Mouse (Mus musculus) hindbrain, embryonic 11.5 days (tissue): ENCODE measurements at regions not wholly inside any gene's neighbourhood (a gene's known extent, or its start where the extent isn't known, plus 50 kb on each side); places are given as distances from the start of the nearest gene placed in this dataset.
"Not testable (repeated sequence)": the region's sequence is repeated elsewhere in the genome, so short reads cannot be mapped to it uniquely, and the experiment has no call there.

Experiments used
- ATAC-seq: fragments of 200-750 bp; cut with Nextera tagmentation; 2 replicates; pipeline ENCODE4 v1.8.0; 2017; ENCODE audit warnings: mild to moderate bottlenecking, moderate TSS enrichment, moderate library complexity; ENCODE audit not compliant: low FRiP score
- DNase-seq: peaks from one replicate; pipeline ENCODE4 v3.0.0-alpha.2; 2015; ENCODE audit warnings: low spot score
- H3K27ac ChIP-seq: fragments of 300-500 bp; sonication (generic); 2 replicates; pipeline ENCODE4 v1.5.1; 2014; ENCODE audit warnings: mild to moderate bottlenecking, low read depth, low read length
- H3K27me3 ChIP-seq: fragments of 300-500 bp; sonication (generic); 2 replicates; pipeline ENCODE4 v1.6.1; 2014; ENCODE audit warnings: mild to moderate bottlenecking, low read length, moderate library complexity, mixed read lengths; ENCODE audit not compliant: control insufficient read depth, insufficient read depth
- H3K36me3 ChIP-seq: fragments of 300-500 bp; sonication (generic); 2 replicates; pipeline ENCODE4 v1.6.1; 2014; ENCODE audit warnings: mild to moderate bottlenecking, low read length, moderate library complexity, mixed read lengths; ENCODE audit not compliant: control insufficient read depth, insufficient read depth
- H3K4me1 ChIP-seq: fragments of 300-500 bp; sonication (generic); replicated peaks from 2 replicates; pipeline ENCODE4 v1.6.1; 2014; ENCODE audit warnings: low read length, mixed read lengths; ENCODE audit not compliant: control insufficient read depth, insufficient read depth
- H3K4me2 ChIP-seq: fragments of 300-500 bp; sonication (generic); replicated peaks from 2 replicates; pipeline ENCODE4 v1.6.1; 2014; ENCODE audit warnings: mild to moderate bottlenecking, low read depth, low read length
- H3K4me3 ChIP-seq: fragments of 300-500 bp; sonication (generic); 2 replicates; pipeline ENCODE4 v1.5.1; 2014; ENCODE audit warnings: low read depth, low read length
- H3K9ac ChIP-seq: fragments of 300-500 bp; sonication (generic); 2 replicates; pipeline ENCODE4 v1.6.1; 2014; ENCODE audit warnings: low read depth, low read length
- H3K9me3 ChIP-seq: fragments of 300-500 bp; sonication (generic); 2 replicates; pipeline ENCODE4 v1.6.1; 2016; ENCODE audit warnings: low read length; ENCODE audit not compliant: control insufficient read depth
- WGBS: fragments of 180-500 bp; shearing (Covaris S2); extraction: QIAGEN DNeasy Blood & Tissue Kit; methylation state at CpG from one replicate; pipeline ENCODE4 v1.1.7; 2014; 5-methylcytosine and 5-hydroxymethylcytosine counted together

GRCm38 (mm10) chr7:73075391-73075790, 299.9 kb upstream of the Rgma start:
- H3K4me2 ChIP-seq, DNase-seq, ATAC-seq, H3K4me1 ChIP-seq, H3K36me3 ChIP-seq, H3K9ac ChIP-seq, H3K4me3 ChIP-seq, H3K27me3 ChIP-seq, H3K9me3 ChIP-seq, H3K27ac ChIP-seq: not testable (repeated sequence)
- 96% methylated on average over 7 of the region's 7 CpGs for WGBS

GRCm38 (mm10) chr7:73087496-73088185, 287.7 kb upstream of the Rgma start:
- no peak overlapping the region for H3K4me2 ChIP-seq
- no peaks in the 10 kb centered on the region for H3K27me3 ChIP-seq
- H3K4me1 ChIP-seq, result no peaks in the 10 kb centered on the region
- H3K9ac ChIP-seq, result no peak overlapping the region
- WGBS, result 92% methylated on average over 10 of the region's 10 CpGs
- DNase-seq, result no peak
- no peaks in the 10 kb centered on the region for H3K9me3 ChIP-seq
- no peaks in the 10 kb centered on the region for H3K36me3 ChIP-seq
- no peak for ATAC-seq
- H3K4me3 ChIP-seq, result no peak overlapping the region
- no peak overlapping the region for H3K27ac ChIP-seq

DNA sequence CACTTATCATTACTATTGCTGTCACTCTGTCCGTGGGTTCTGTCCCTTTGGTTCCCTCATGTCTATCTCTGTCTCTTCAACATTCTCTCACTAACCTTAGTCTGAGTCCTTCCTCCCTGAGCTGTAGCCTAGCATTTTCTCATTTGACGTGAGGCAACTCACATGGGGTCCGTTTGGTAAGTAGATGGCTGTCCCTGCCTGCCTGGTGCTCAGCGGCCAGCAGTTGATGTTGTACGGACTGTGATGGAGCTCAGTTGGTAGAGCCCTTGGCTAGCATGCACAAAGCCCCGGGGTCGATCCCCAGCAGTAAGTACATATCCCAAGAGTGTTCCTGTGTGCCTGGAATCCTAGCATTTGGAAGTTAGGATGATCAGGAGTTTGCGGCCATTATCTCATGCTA, 287.0 kb upstream of the Rgma start:
- H3K4me2 ChIP-seq, result no peak overlapping the region
- H3K4me1 ChIP-seq, result no peaks in the 10 kb centered on the region
- H3K9ac ChIP-seq, result no peak overlapping the region
- H3K27me3 ChIP-seq, result no peaks in the 10 kb centered on the region
- H3K27ac ChIP-seq, result no peak overlapping the region
- H3K36me3 ChIP-seq, result no peaks in the 10 kb centered on the region
- no peak overlapping the region for H3K4me3 ChIP-seq
- no peaks in the 10 kb centered on the region for H3K9me3 ChIP-seq
- ATAC-seq (no peak), DNase-seq (no peak)
- WGBS, result 96% methylated on average over 8 of the region's 8 CpGs

DNA sequence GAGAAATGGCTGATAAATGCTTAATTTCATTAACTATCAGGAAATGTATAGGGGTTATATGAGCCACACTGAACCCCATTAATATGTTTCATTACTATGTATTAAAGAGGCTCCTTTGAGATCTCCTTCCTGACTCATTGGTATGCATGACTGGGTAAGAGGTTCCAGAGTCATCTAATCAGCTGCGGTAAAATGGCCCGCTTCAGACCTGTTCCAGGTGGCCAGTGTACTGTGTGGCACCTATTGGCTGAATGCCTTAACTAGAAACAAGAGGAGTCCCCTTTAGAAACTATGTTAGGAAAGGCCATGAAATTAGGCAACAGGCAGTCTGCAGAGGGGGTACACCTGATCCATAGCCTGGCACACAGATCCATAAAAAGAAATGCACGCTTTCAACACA, 283.6 kb upstream of the Rgma start:
- no peaks in the 10 kb centered on the region for H3K9me3 ChIP-seq
- H3K9ac ChIP-seq, result no peak overlapping the region
- no peak overlapping the region for H3K4me2 ChIP-seq
- ATAC-seq (no peak), DNase-seq (no peak)
- H3K4me1 ChIP-seq, result no peaks in the 10 kb centered on the region
- H3K27ac ChIP-seq, result no peak overlapping the region
- H3K4me3 ChIP-seq, result no peak overlapping the region
- WGBS, result 88% methylated on average over 3 of the region's 3 CpGs
- H3K27me3 ChIP-seq, result no peaks in the 10 kb centered on the region
- no peaks in the 10 kb centered on the region for H3K36me3 ChIP-seq

DNA sequence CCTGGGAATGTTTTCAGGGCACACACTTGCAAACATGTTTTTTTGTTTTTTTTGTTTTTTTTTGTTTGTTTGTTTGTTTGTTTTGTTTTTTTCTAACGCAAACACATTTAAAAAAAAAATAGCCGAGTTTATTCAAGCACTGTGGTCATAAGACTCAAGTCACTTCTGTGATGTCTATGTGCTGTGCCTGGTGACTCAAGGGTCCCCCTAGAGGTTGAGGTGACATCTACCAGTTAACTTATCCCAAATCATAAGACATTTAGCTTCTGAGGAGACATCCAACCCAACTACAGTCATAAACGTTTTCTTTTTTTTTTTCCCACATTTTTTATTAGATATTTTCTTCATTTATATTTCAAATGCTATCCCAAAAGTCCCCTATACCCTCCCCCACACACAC, 281.2 kb upstream of the Rgma start:
- no peaks in the 10 kb centered on the region for H3K27me3 ChIP-seq
- no peak overlapping the region for H3K4me3 ChIP-seq
- no peak overlapping the region for H3K9ac ChIP-seq
- DNase-seq (peak; percentile 9), ATAC-seq (no peak)
- no peak overlapping the region for H3K4me2 ChIP-seq
- no peaks in the 10 kb centered on the region for H3K9me3 ChIP-seq
- no peak overlapping the region for H3K27ac ChIP-seq
- H3K36me3 ChIP-seq, result no peaks in the 10 kb centered on the region
- H3K4me1 ChIP-seq, result no peaks in the 10 kb centered on the region
- WGBS, result 68% methylated on average over 3 of the region's 3 CpGs

DNA sequence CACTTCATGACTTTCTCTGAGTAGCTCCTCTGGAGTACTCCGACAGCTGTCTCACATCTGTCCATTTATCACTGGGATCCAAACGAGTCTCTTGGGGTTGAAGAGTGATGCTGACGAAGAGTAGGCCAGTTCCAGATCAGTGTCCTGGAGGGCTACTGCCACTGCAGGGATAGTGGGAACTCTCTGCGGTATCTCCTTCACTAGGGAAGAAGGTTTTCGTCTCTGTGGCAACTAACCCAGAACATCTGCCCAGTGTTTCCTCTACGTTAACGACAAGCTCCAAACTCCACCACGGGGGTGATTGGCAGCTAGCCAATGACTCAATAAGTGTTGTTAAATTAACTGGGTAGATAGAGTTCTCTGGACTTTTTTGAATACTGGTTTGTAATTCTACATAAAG, 256.4 kb upstream of the Rgma start:
- 70% methylated on average over 8 of the region's 8 CpGs for WGBS
- no peak overlapping the region for H3K4me2 ChIP-seq
- ATAC-seq (no peak), DNase-seq (no peak)
- no peak overlapping the region for H3K27ac ChIP-seq
- H3K9ac ChIP-seq, result no peak overlapping the region
- no peak overlapping the region for H3K4me3 ChIP-seq
- no peaks in the 10 kb centered on the region for H3K27me3 ChIP-seq
- H3K9me3 ChIP-seq, result no peaks in the 10 kb centered on the region
- H3K36me3 ChIP-seq, result no peaks in the 10 kb centered on the region
- H3K4me1 ChIP-seq, result no peaks in the 10 kb centered on the region

- no peak overlapping the region for H3K9ac ChIP-seq
- H3K36me3 ChIP-seq, result no peaks in the 10 kb centered on the region
- no peaks in the 10 kb centered on the region for H3K9me3 ChIP-seq
- DNase-seq (no peak), ATAC-seq (no peak)
- no peaks in the 10 kb centered on the region for H3K27me3 ChIP-seq
- WGBS, result 73% methylated on average over 9 of the region's 9 CpGs
- no peak overlapping the region for H3K4me3 ChIP-seq
- no peak overlapping the region for H3K27ac ChIP-seq
- no peaks in the 10 kb centered on the region for H3K4me1 ChIP-seq
- H3K4me2 ChIP-seq, result no peak overlapping the region
Observed at GRCm38 (mm10) chr7:73120276-73120675, 255.0 kb upstream of the Rgma start.

GRCm38 (mm10) chr7:73124976-73125375, 250.3 kb upstream of the Rgma start:
- Histone ChIP-seq H3K4me2 (no peak overlapping the region), H3K9ac (no peak overlapping the region), H3K27ac (no peak overlapping the region), H3K36me3 (no peaks in the 10 kb centered on the region), H3K4me3 (no peak overlapping the region), H3K27me3 (no peaks in the 10 kb centered on the region), H3K9me3 (no peaks in the 10 kb centered on the region), H3K4me1 (0 out of 2 replicates have a peak, but pooled peaks cover 3% of the 10 kb centered on the region)
- 85% methylated on average over 2 of the region's 2 CpGs for WGBS
- ATAC-seq (no peak), DNase-seq (no peak)

GRCm38 (mm10) chr7:73125864-73126263, 249.4 kb upstream of the Rgma start:
- no peaks in the 10 kb centered on the region for H3K27me3 ChIP-seq
- H3K4me2 ChIP-seq, result no peak overlapping the region
- no peak overlapping the region for H3K27ac ChIP-seq
- H3K9ac ChIP-seq, result no peak overlapping the region
- DNase-seq (no peak), ATAC-seq (no peak)
- 11% methylated on average over 11 of the region's 11 CpGs for WGBS
- H3K4me3 ChIP-seq, result no peak overlapping the region
- H3K36me3 ChIP-seq, result no peaks in the 10 kb centered on the region
- 0 out of 2 replicates have a peak, but pooled peaks cover 3% of the 10 kb centered on the region for H3K4me1 ChIP-seq
- H3K9me3 ChIP-seq, result no peaks in the 10 kb centered on the region
